Mouse (Mus musculus) small intestine, adult 2 months (tissue): ENCODE measurements around the gene Vamp1. TPM values are rescaled to one million over a fixed set of nuclear protein-coding genes. Genes with fewer than 3 reads are reported as not detected.

Experiments
- H3K27ac ChIP-seq: fragments of 200-500 bp; 2 replicates; pipeline ENCODE4 v1.5.1; 2012; ENCODE audit warnings: low read depth, low read length, control low read depth, inconsistent platforms; ENCODE audit not compliant: insufficient read depth
- H3K27me3 ChIP-seq: fragments of 200-500 bp; 2 replicates; pipeline ENCODE4 v1.6.1; 2012; ENCODE audit warnings: mild to moderate bottlenecking, moderate library complexity, low read length, inconsistent platforms; ENCODE audit not compliant: control insufficient read depth, insufficient read depth
- H3K36me3 ChIP-seq: fragments of 200-500 bp; 2 replicates; pipeline ENCODE4 v1.6.1; 2012; ENCODE audit warnings: mild to moderate bottlenecking, low read length, control low read depth, inconsistent platforms; ENCODE audit not compliant: control insufficient read depth, insufficient read depth
- H3K4me1 ChIP-seq: fragments of 200-500 bp; 2 replicates; pipeline ENCODE4 v1.6.1; 2012; ENCODE audit warnings: low read length, inconsistent platforms, mixed read lengths; ENCODE audit not compliant: control insufficient read depth, insufficient read depth, insufficient read length
- H3K4me3 ChIP-seq: fragments of 200-500 bp; 2 replicates; pipeline ENCODE4 v1.5.1; 2012; ENCODE audit warnings: low read depth, mild to moderate bottlenecking, control low read depth, inconsistent platforms, low read length, moderate library complexity
- CTCF ChIP-seq: fragments of 200-500 bp; IDR thresholded peaks from 2 replicates; pipeline ENCODE4 v1.5.1; 2012; ENCODE audit warnings: low read depth, mild to moderate bottlenecking, control low read depth, inconsistent platforms, low read length, moderate library complexity, mixed read lengths; ENCODE audit not compliant: insufficient replicate concordance, insufficient read length; ENCODE audit errors: extremely low read depth
- POLR2A ChIP-seq: fragments of 200-500 bp; IDR thresholded peaks from 2 replicates; pipeline ENCODE4 v1.6.1; 2012; ENCODE audit warnings: low read depth, mild to moderate bottlenecking, control low read depth, inconsistent platforms, low read length, moderate library complexity
- WGBS: fragments of 180-500 bp; shearing (Covaris S2); methylation state at CpG from one replicate; pipeline ENCODE4 v1.1.7; 2018; 5-methylcytosine and 5-hydroxymethylcytosine counted together
- polyA plus RNA-seq: library from polyadenylated mRNA; depleted of rRNA; stranded (reverse); fragments of >200 nt; gene quantifications from 2 replicates; pipeline ENCODE4 v1.2.3, GENCODE M21; 2012; rRNA removed

Vamp1 gene
- polyA plus RNA-seq, 1 experiment: 7.7 TPM

DNA sequence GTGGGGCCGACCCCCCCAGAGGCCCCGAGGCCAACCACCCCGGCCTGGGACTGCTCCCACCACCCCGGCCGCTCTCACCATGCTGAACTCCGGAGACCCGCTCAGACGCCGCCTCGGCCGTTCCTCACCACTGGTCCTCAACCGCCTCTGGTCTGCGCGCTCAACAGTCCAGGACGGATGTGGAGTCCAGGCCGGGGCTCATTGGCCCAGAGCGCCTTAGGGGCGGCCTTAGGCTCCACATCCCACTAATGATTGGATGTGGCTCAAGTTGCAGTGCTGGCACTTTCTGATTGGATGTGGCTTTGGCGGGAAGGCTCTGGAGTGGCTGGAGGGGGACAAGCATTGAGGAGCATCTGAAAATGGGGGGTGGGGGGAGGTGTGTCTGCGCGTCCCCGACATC is 70.5 kb downstream of the Vamp1 start, which contains the start of gene Tuba3a:
TSS of gene Tuba3a (minus strand) at position 153 of the 400 bp plus-strand sequence.
- H3K36me3 ChIP-seq: no peaks in the 10 kb centered on the region
- no peaks in the 10 kb centered on the region for H3K27me3 ChIP-seq
- TF ChIP-seq CTCF: no peak
- TF ChIP-seq POLR2A: no peak
- WGBS: 96% methylated on average over 22 of the region's 22 CpGs
- no peak within 1 kb of the TSS for H3K4me3 ChIP-seq
- H3K27ac ChIP-seq: no peak within 1 kb of the TSS
- H3K4me1 ChIP-seq: peaks cover 5% of the 10 kb centered on the region; the same call in 1 of the 2 replicates

DNA sequence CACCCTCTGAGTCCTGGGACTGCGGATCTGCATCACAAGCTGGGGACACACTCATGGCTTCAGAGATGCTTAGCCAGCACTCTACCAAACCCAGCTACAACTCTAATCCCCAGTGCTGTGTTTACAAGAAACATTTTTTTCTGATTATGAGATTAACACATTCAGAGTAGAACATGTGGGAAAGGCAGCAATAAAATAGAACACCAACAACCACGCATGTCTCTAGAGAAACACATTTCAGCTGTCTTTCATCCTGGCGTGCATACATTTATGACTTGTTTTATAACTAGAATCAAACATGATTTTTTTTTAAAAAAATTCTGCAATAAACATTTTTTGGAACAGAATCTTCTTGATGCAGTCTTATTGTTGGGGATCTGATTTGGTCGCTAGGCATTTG is 71.6 kb downstream of the Vamp1 start:
- TF ChIP-seq CTCF (no peak), POLR2A (no peak)
- H3K36me3 ChIP-seq: no peaks in the 10 kb centered on the region
- no peak overlapping the region for H3K27ac ChIP-seq
- no peaks in the 10 kb centered on the region for H3K27me3 ChIP-seq
- 82% methylated on average over 4 of the region's 4 CpGs for WGBS
- H3K4me1 ChIP-seq: peaks cover 12% of the 10 kb centered on the region; the same call in 1 of the 2 replicates
- no peak overlapping the region for H3K4me3 ChIP-seq

DNA sequence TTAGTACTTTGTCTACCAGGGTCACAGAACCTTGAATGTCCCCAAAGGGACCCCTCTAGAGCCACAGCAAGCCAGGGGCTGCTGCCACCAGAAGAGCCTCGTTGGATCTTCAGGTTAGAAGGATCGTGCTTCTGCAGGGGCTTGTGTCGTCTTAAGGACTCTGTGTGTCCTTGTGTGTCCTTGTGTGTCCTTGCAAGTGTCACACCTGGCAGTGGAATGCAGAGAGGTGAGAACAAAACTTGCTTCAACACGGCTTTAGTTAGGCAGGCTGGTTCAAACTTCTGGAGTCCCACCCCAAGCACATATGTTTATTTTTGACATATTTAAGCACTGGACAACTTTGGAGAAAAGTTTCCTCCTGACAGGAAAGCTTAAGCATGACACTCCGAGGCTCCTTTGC is 73.4 kb downstream of the Vamp1 start:
- H3K27ac ChIP-seq: no peak overlapping the region
- H3K27me3 ChIP-seq: no peaks in the 10 kb centered on the region
- H3K4me3 ChIP-seq: no peak overlapping the region
- peaks cover 12% of the 10 kb centered on the region; the same call in 1 of the 2 replicates for H3K4me1 ChIP-seq
- WGBS: 51% methylated on average over 5 of the region's 5 CpGs
- TF ChIP-seq CTCF (no peak), POLR2A (no peak)
- no peaks in the 10 kb centered on the region for H3K36me3 ChIP-seq

DNA sequence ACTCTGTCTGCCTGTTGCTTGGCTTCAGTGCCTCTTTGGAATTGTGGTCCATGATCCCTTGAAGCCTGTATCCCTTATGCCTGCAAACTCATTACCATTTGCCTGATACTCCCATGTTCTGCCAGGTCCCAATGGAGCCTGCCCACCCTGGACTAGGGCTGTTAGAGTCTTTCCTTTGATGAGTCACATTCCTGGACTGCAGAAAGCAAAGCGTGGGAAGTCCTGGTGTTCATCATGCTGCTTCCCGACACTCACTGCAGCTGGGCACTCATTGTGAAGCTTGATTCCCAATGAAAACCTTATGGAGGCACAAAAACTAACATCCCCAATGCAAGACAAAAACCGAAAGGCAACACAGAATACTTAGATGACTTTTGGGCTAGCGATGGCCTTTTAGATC is 76.0 kb downstream of the Vamp1 start:
- H3K36me3 ChIP-seq: no peaks in the 10 kb centered on the region
- TF ChIP-seq CTCF: no peak
- no peak for TF ChIP-seq POLR2A
- no peaks in the 10 kb centered on the region for H3K27me3 ChIP-seq
- H3K4me1 ChIP-seq: peaks cover 21% of the 10 kb centered on the region; the same call in 1 of the 2 replicates
- 0 out of 2 replicates have a peak overlapping the region, but pooled peaks have one; percentile 69 for H3K27ac ChIP-seq
- H3K4me3 ChIP-seq: no peak overlapping the region
- 79% methylated on average over 4 of the region's 4 CpGs for WGBS

DNA sequence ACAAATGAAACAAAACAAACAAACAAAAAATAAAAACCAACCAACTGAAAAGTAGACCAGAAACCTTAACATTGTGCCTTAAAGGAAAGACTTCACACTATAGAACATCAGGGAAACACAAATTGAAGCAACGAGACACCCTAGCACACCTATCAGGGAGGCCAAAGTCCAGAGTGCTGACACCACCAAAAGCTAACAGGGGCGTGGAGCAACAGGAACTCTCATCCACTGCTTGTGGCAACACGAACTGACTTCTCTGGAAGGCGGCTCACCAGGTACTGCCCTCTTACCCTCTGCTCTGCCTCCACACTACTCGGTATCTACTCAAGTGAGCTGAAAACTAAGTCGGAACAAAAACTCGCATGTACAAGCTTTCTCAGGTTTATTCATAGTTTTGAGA is 76.9 kb downstream of the Vamp1 start:
- 29% methylated on average over 7 of the region's 7 CpGs for WGBS
- Histone ChIP-seq H3K4me1 (peaks cover 27% of the 10 kb centered on the region; the same call in 1 of the 2 replicates), H3K27me3 (no peaks in the 10 kb centered on the region), H3K27ac (peak overlapping the region; percentile 76), H3K36me3 (no peaks in the 10 kb centered on the region), H3K4me3 (no peak overlapping the region)
- TF ChIP-seq POLR2A: no peak
- TF ChIP-seq CTCF: no peak

DNA sequence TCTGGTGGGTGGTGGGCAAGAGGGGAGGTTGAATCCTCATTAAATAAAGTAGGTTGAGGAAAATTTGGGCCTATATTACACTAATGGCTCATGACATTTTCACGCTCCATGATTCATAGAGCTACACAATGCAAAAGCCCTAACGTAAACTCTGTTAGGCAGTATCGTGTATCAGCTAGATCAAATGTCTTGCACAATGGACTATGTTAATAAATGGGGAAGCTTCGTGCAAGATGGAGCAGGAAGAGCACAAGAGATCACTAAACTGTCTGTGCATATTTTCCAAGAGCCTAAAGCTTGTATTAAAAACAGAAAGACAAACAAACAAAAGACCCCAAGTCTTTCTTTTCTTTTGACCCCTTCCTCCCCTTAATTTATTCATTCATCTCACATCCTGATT is 78.7 kb downstream of the Vamp1 start:
- peaks cover 27% of the 10 kb centered on the region; the same call in 1 of the 2 replicates for H3K4me1 ChIP-seq
- TF ChIP-seq CTCF: no peak
- TF ChIP-seq POLR2A: no peak
- no peaks in the 10 kb centered on the region for H3K36me3 ChIP-seq
- no peaks in the 10 kb centered on the region for H3K27me3 ChIP-seq
- no peak overlapping the region for H3K4me3 ChIP-seq
- 91% methylated on average over 4 of the region's 4 CpGs for WGBS
- H3K27ac ChIP-seq: no peak overlapping the region

Other genes starting within 250 kb of the Vamp1 start
- 2.8 and 5.0 TPM in 2 replicates for gene Pianp, start 218.9 kb upstream of the Vamp1 start, polyA plus RNA-seq
- 28.6 and 57.0 TPM in 2 replicates for gene Zfp384, start 206.4 kb upstream of the Vamp1 start, polyA plus RNA-seq
- gene Ing4, start 175.8 kb upstream of the Vamp1 start, polyA plus RNA-seq: 14.2 and 32.7 TPM in 2 replicates
- 7.5 and 18.2 TPM in 2 replicates for gene Acrbp, start 165.9 kb upstream of the Vamp1 start, polyA plus RNA-seq
- gene Lpar5, start 147.6 kb upstream of the Vamp1 start, polyA plus RNA-seq: 133 and 223 TPM in 2 replicates
- 39.9 and 64.3 TPM in 2 replicates for gene Chd4, start 119.6 kb upstream of the Vamp1 start, polyA plus RNA-seq
- gene Nop2, start 83.6 kb upstream of the Vamp1 start, polyA plus RNA-seq: 6.5 and 7.8 TPM in 2 replicates
- 7.0 and 13.0 TPM in 2 replicates for gene Iffo1, start 70.3 kb upstream of the Vamp1 start, polyA plus RNA-seq
- gene Gapdh, start 49.1 kb upstream of the Vamp1 start, polyA plus RNA-seq: 2,785 and 3,321 TPM in 2 replicates
- 24.3 and 53.4 TPM in 2 replicates for gene Ncapd2, start 23.9 kb upstream of the Vamp1 start, polyA plus RNA-seq
- gene Mrpl51, start 23.8 kb upstream of the Vamp1 start, polyA plus RNA-seq: 41.6 and 62.7 TPM in 2 replicates
- gene Tapbpl, start 16.3 kb downstream of the Vamp1 start, polyA plus RNA-seq: 25.3 and 45.1 TPM in 2 replicates
- 3.5 and 7.9 TPM in 2 replicates for gene Cd27, start 21.5 kb downstream of the Vamp1 start, polyA plus RNA-seq
- gene Tuba3a, start 70.5 kb downstream of the Vamp1 start, polyA plus RNA-seq: not detected in 2 replicates
- 122 and 167 TPM in 2 replicates for gene Ltbr, start 98.3 kb downstream of the Vamp1 start, polyA plus RNA-seq
- gene Scnn1a, start 105.1 kb downstream of the Vamp1 start, polyA plus RNA-seq: 11.7 and 11.9 TPM in 2 replicates
- 90.5 and 207 TPM in 2 replicates for gene Tnfrsf1a, start 133.8 kb downstream of the Vamp1 start, polyA plus RNA-seq
- 26.0 and 66.6 TPM in 2 replicates for gene Plekhg6, start 165.2 kb downstream of the Vamp1 start, polyA plus RNA-seq